Mouse (Mus musculus): ENCODE data around the gene Crybb2. TPM values are rescaled to one million over a fixed set of nuclear protein-coding genes. Genes with fewer than 3 reads are reported as not detected.
A peak's percentile ranks its signal among the peaks of the same experiment; 100 is the strongest.

Crybb2 gene
- polyA plus RNA-seq, 1 experiment from 2014 or later = not detected

- no peaks in the 10 kb centered on the region for H3K36me3 ChIP-seq
- no peak overlapping the region for H3K4me3 ChIP-seq
- H3K27me3 ChIP-seq = peaks cover 3% of the 10 kb centered on the region
- no peaks in the 10 kb centered on the region for H3K9me3 ChIP-seq (replicated peaks)
- ATAC-seq (ENCODE audit: low FRiP score) = peak; percentile 61; the same call in 1 of the 2 replicates
- WGBS = 34% methylated on average over 18 of the region's 18 CpGs
- no peak overlapping the region for H3K9ac ChIP-seq
- H3K27ac ChIP-seq = no peak overlapping the region
- H3K4me1 ChIP-seq = peaks cover 16% of the 10 kb centered on the region
- 0 out of 2 replicates have a peak overlapping the region, but pooled peaks have one; percentile 3 for H3K4me2 ChIP-seq (replicated peaks)
These were observed 45.7 kb downstream of the Crybb2 start for GRCm38 (mm10) chr5:113024154-113024764.

GRCm38 (mm10) chr5:113018190-113018589 is 51.7 kb downstream of the Crybb2 start:
- H3K4me3 ChIP-seq = no peak overlapping the region
- no peak overlapping the region for H3K9ac ChIP-seq
- no peaks in the 10 kb centered on the region for H3K9me3 ChIP-seq (replicated peaks)
- H3K36me3 ChIP-seq = no peaks in the 10 kb centered on the region
- no peak overlapping the region for H3K4me2 ChIP-seq (replicated peaks)
- no peak overlapping the region for H3K27ac ChIP-seq
- WGBS = 68% methylated on average over 8 of the region's 8 CpGs
- no peak for ATAC-seq (ENCODE audit: low FRiP score)
- H3K4me1 ChIP-seq = peaks cover 21% of the 10 kb centered on the region
- H3K27me3 ChIP-seq = peaks cover 12% of the 10 kb centered on the region

- Histone ChIP-seq H3K9ac (no peak overlapping the region), H3K27me3 (peaks cover 12% of the 10 kb centered on the region), H3K4me1 (peaks cover 19% of the 10 kb centered on the region), H3K4me2 (replicated peaks) (no peak overlapping the region), H3K4me3 (no peak overlapping the region), H3K9me3 (replicated peaks) (no peaks in the 10 kb centered on the region), H3K36me3 (no peaks in the 10 kb centered on the region), H3K27ac (no peak overlapping the region)
- no peak for ATAC-seq (ENCODE audit: low FRiP score)
- WGBS = 89% methylated on average over 1 of the region's 1 CpGs
These were observed 52.9 kb downstream of the Crybb2 start for GRCm38 (mm10) chr5:113017004-113017403.

GRCm38 (mm10) chr5:113015236-113016061 is 54.5 kb downstream of the Crybb2 start, which contains the start of gene Grk3:
TSS of gene Grk3 (minus strand) at chr5:113015791.
- H3K4me3 ChIP-seq = peak within 1 kb of the TSS; percentile 63
- H3K9ac ChIP-seq = peak within 1 kb of the TSS; percentile 70
- peak within 1 kb of the TSS; percentile 77 for H3K4me2 ChIP-seq (replicated peaks)
- H3K4me1 ChIP-seq = peaks cover 19% of the 10 kb centered on the region
- 0 out of 2 replicates have a peak within 1 kb of the TSS, but pooled peaks have one; percentile 7 for H3K27ac ChIP-seq
- no peaks in the 10 kb centered on the region for H3K36me3 ChIP-seq
- ATAC-seq (ENCODE audit: low FRiP score) = peak; percentile 66
- peaks cover 15% of the 10 kb centered on the region for H3K27me3 ChIP-seq
- WGBS = 5% methylated on average over 31 of the region's 52 CpGs
- no peaks in the 10 kb centered on the region for H3K9me3 ChIP-seq (replicated peaks)

GRCm38 (mm10) chr5:113014808-113015235 is 55.1 kb downstream of the Crybb2 start:
- 4% methylated on average over 12 of the region's 14 CpGs for WGBS

GRCm38 (mm10) chr5:113014111-113014807 is 55.7 kb downstream of the Crybb2 start:
- H3K27me3 ChIP-seq = peaks cover 15% of the 10 kb centered on the region
- peaks cover 19% of the 10 kb centered on the region for H3K4me1 ChIP-seq
- H3K9ac ChIP-seq = peak overlapping the region; percentile 70; the same call in 1 of the 2 replicates
- no peaks in the 10 kb centered on the region for H3K36me3 ChIP-seq
- no peak overlapping the region for H3K27ac ChIP-seq
- 60% methylated on average over 16 of the region's 16 CpGs for WGBS
- H3K4me3 ChIP-seq = peak overlapping the region; percentile 63
- H3K9me3 ChIP-seq (replicated peaks) = no peaks in the 10 kb centered on the region
- H3K4me2 ChIP-seq (replicated peaks) = peak overlapping the region; percentile 77
- no peak for ATAC-seq (ENCODE audit: low FRiP score)

More at GRCm38 (mm10) chr5:113014808-113015235, 55.1 kb downstream of the Crybb2 start:
- Histone ChIP-seq H3K27me3 (peaks cover 15% of the 10 kb centered on the region), H3K9me3 (replicated peaks) (no peaks in the 10 kb centered on the region), H3K4me1 (peaks cover 19% of the 10 kb centered on the region), H3K27ac (0 out of 2 replicates have a peak overlapping the region, but pooled peaks have one; percentile 7), H3K36me3 (no peaks in the 10 kb centered on the region), H3K4me3 (peak overlapping the region; percentile 63), H3K4me2 (replicated peaks) (peak overlapping the region; percentile 77), H3K9ac (peak overlapping the region; percentile 70)
- ATAC-seq (ENCODE audit: low FRiP score) = peak; percentile 57; the same call in 1 of the 2 replicates

GRCm38 (mm10) chr5:113011926-113012325 is 58.0 kb downstream of the Crybb2 start:
- 86% methylated on average over 10 of the region's 10 CpGs for whole genome bisulfite sequencing
- H3K4me2 ChIP-seq (replicated peaks) = no peak overlapping the region
- no peak for ATAC-seq (ENCODE audit: low FRiP score)
- no peaks in the 10 kb centered on the region for H3K9me3 ChIP-seq (replicated peaks)
- H3K9ac ChIP-seq = no peak overlapping the region
- H3K27me3 ChIP-seq = peaks cover 15% of the 10 kb centered on the region
- no peak overlapping the region for H3K27ac ChIP-seq
- no peak overlapping the region for H3K4me3 ChIP-seq
- no peaks in the 10 kb centered on the region for H3K36me3 ChIP-seq
- H3K4me1 ChIP-seq = peaks cover 19% of the 10 kb centered on the region

- no peak overlapping the region for H3K4me2 ChIP-seq (replicated peaks)
- 91% methylated on average over 8 of the region's 8 CpGs for WGBS
- H3K9ac ChIP-seq = no peak overlapping the region
- no peak overlapping the region for H3K27ac ChIP-seq
- no peaks in the 10 kb centered on the region for H3K36me3 ChIP-seq
- H3K4me1 ChIP-seq = 0 out of 2 replicates have a peak, but pooled peaks cover 5% of the 10 kb centered on the region
- no peak for ATAC-seq (ENCODE audit: low FRiP score)
- H3K4me3 ChIP-seq = no peak overlapping the region
- peaks cover 3% of the 10 kb centered on the region for H3K27me3 ChIP-seq
- H3K9me3 ChIP-seq (replicated peaks) = no peaks in the 10 kb centered on the region
These were observed 60.6 kb downstream of the Crybb2 start for GRCm38 (mm10) chr5:113009183-113009820.

- no peak overlapping the region for H3K9ac ChIP-seq
- H3K9me3 ChIP-seq (replicated peaks) = no peaks in the 10 kb centered on the region
- no peaks in the 10 kb centered on the region for H3K36me3 ChIP-seq
- 90% methylated on average over 2 of the region's 2 CpGs for WGBS
- H3K27ac ChIP-seq = no peak overlapping the region
- no peak for ATAC-seq (ENCODE audit: low FRiP score)
- H3K4me1 ChIP-seq = no peaks in the 10 kb centered on the region
- no peak overlapping the region for H3K4me2 ChIP-seq (replicated peaks)
- peaks cover 3% of the 10 kb centered on the region; the same call in 1 of the 2 replicates for H3K27me3 ChIP-seq
- no peak overlapping the region for H3K4me3 ChIP-seq
These were observed 61.4 kb downstream of the Crybb2 start for GRCm38 (mm10) chr5:113008496-113008895.

Data from hindbrain, embryonic 12.5 days (tissue).